Mouse (Mus musculus): ENCODE measurements around the gene Pgap3. TPM values are rescaled to one million over a fixed set of nuclear protein-coding genes. Genes with fewer than 3 reads are reported as not detected.

Gene Pgap3
- 17.6 and 22.3 TPM in 2 replicates for polyA plus RNA-seq (2015; fragmentation: Nextera tagmentation; extraction: Ambion mirVana)

- peak within 1 kb of the TSS; percentile 71 for H3K4me3 ChIP-seq (ENCODE audit: low read length)
- peak within 1 kb of the TSS; percentile 83 for H3K9ac ChIP-seq (replicated peaks; ENCODE audit: low read length)
- ATAC-seq (ENCODE audit: low FRiP score, low TSS enrichment): peak; percentile 85
- under 1% methylated on average over 40 of the region's 40 CpGs for WGBS
- no peaks in the 10 kb centered on the region for H3K9me3 ChIP-seq (ENCODE audit: low read length)
- no peaks in the 10 kb centered on the region for H3K36me3 ChIP-seq (ENCODE audit: insufficient read depth, low read length)
- H3K27ac ChIP-seq (ENCODE audit: low read length): peak within 1 kb of the TSS; percentile 99
- no peaks in the 10 kb centered on the region for H3K27me3 ChIP-seq (ENCODE audit: insufficient read depth, low read length)
- peaks cover 13% of the 10 kb centered on the region; the same call in 1 of the 2 replicates for H3K4me1 ChIP-seq (ENCODE audit: insufficient read depth, low read length)
- H3K4me2 ChIP-seq (replicated peaks; ENCODE audit: low read depth, low read length): peak within 1 kb of the TSS; percentile 82
Measured at GRCm38 (mm10) chr11:98400161-98400726, at the start of gene Pgap3. Gene Pgap3, minus strand, starts transcription at chr11:98400490.

- no peak overlapping the region; the same call in 1 of the 2 replicates for H3K9ac ChIP-seq (replicated peaks; ENCODE audit: low read length)
- H3K36me3 ChIP-seq (ENCODE audit: insufficient read depth, low read length): peaks cover 3% of the 10 kb centered on the region; the same call in 1 of the 2 replicates
- peak overlapping the region; percentile 55 for H3K4me2 ChIP-seq (replicated peaks; ENCODE audit: low read depth, low read length)
- WGBS: 63% methylated on average over 3 of the region's 3 CpGs
- H3K4me3 ChIP-seq (ENCODE audit: low read length): peak overlapping the region; percentile 47
- no peaks in the 10 kb centered on the region for H3K9me3 ChIP-seq (ENCODE audit: low read length)
- ATAC-seq (ENCODE audit: low FRiP score, low TSS enrichment): no peak
- 0 out of 2 replicates have a peak, but pooled peaks cover 4% of the 10 kb centered on the region for H3K27me3 ChIP-seq (ENCODE audit: insufficient read depth, low read length)
- peaks cover 14% of the 10 kb centered on the region for H3K4me1 ChIP-seq (ENCODE audit: insufficient read depth, low read length)
- peak overlapping the region; percentile 83; the same call in 1 of the 2 replicates for H3K27ac ChIP-seq (ENCODE audit: low read length)
Measured at GRCm38 (mm10) chr11:98449419-98449818, 49.1 kb upstream of the Pgap3 start.

DNA sequence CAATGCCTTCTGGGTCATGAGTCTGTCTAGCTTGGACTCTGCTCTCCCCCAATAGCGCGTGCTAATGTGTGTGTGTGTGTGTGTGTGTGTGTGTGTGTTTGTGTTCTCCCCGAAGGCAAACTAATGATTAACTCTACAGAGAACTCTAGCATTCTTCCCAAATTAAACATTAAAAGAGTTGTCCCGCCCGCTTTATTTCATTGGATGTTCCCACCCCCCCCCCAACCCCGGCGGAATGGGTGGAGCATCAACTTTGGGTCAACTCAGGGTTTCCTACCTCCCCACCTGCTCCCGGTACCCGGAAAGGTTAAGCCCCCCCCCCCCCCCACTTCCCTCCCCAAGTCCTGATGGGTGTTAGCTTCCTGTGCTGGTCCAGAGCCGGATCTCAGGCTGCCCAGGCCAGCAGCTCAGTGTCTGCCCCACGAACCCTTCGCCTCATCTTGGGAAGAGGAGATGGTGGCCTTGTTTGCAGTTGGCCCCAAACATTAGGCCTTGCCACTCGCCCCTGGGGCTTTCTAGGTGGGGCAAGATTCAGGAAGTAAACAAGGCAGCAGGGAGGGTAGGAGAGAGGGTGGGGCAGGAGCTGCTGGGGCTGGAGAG, 48.0 kb upstream of the Pgap3 start:
- H3K4me1 ChIP-seq (ENCODE audit: insufficient read depth, low read length): peaks cover 14% of the 10 kb centered on the region
- H3K9ac ChIP-seq (replicated peaks; ENCODE audit: low read length): peak overlapping the region; percentile 75; the same call in 1 of the 2 replicates
- H3K27ac ChIP-seq (ENCODE audit: low read length): peak overlapping the region; percentile 99
- WGBS: 29% methylated on average over 13 of the region's 13 CpGs
- peak overlapping the region; percentile 55 for H3K4me2 ChIP-seq (replicated peaks; ENCODE audit: low read depth, low read length)
- no peaks in the 10 kb centered on the region for H3K36me3 ChIP-seq (ENCODE audit: insufficient read depth, low read length)
- H3K27me3 ChIP-seq (ENCODE audit: insufficient read depth, low read length): 0 out of 2 replicates have a peak, but pooled peaks cover 4% of the 10 kb centered on the region
- peak; percentile 47; the same call in 1 of the 2 replicates for ATAC-seq (ENCODE audit: low FRiP score, low TSS enrichment)
- peak overlapping the region; percentile 56 for H3K4me3 ChIP-seq (ENCODE audit: low read length)
- H3K9me3 ChIP-seq (ENCODE audit: low read length): no peaks in the 10 kb centered on the region

DNA sequence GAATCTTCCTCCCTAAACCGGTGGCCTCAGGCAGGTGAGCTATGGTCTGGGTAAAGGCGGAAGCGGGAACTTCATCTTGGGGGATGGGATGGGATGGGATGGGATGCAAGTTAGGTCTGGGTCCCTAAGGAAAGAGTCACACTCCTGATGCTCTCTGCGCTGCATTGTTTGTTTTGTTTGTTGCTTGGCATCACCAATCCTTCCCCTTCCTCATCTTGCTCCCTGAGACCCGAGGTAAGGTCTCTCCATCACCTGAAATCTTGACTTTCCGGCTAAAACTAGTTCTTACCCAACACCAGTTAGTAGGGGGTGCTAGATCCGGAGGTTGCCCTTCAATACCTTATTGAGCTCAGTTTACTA, 47.2 kb upstream of the Pgap3 start:
- WGBS: 14% methylated on average over 7 of the region's 7 CpGs
- Histone ChIP-seq H3K4me2 (replicated peaks; ENCODE audit: low read depth, low read length) (peak overlapping the region; percentile 53), H3K9ac (replicated peaks; ENCODE audit: low read length) (peak overlapping the region; percentile 75), H3K4me3 (ENCODE audit: low read length) (peak overlapping the region; percentile 56), H3K27me3 (ENCODE audit: insufficient read depth, low read length) (0 out of 2 replicates have a peak, but pooled peaks cover 4% of the 10 kb centered on the region), H3K36me3 (ENCODE audit: insufficient read depth, low read length) (no peaks in the 10 kb centered on the region), H3K9me3 (ENCODE audit: low read length) (no peaks in the 10 kb centered on the region), H3K4me1 (ENCODE audit: insufficient read depth, low read length) (peaks cover 14% of the 10 kb centered on the region), H3K27ac (ENCODE audit: low read length) (peak overlapping the region; percentile 99)
- ATAC-seq (ENCODE audit: low FRiP score, low TSS enrichment): no peak

- Histone ChIP-seq H3K27me3 (ENCODE audit: insufficient read depth, low read length) (0 out of 2 replicates have a peak, but pooled peaks cover 4% of the 10 kb centered on the region), H3K4me3 (ENCODE audit: low read length) (peak overlapping the region; percentile 56), H3K9me3 (ENCODE audit: low read length) (no peaks in the 10 kb centered on the region; the same call in 1 of the 2 replicates), H3K36me3 (ENCODE audit: insufficient read depth, low read length) (no peaks in the 10 kb centered on the region), H3K4me1 (ENCODE audit: insufficient read depth, low read length) (peaks cover 14% of the 10 kb centered on the region), H3K9ac (replicated peaks; ENCODE audit: low read length) (peak overlapping the region; percentile 75), H3K27ac (ENCODE audit: low read length) (peak overlapping the region; percentile 99), H3K4me2 (replicated peaks; ENCODE audit: low read depth, low read length) (peak overlapping the region; percentile 53)
- ATAC-seq (ENCODE audit: low FRiP score, low TSS enrichment): peak; percentile 81
- 2% methylated on average over 32 of the region's 33 CpGs for WGBS
Measured at GRCm38 (mm10) chr11:98446562-98447474, 46.5 kb upstream of the Pgap3 start.

GRCm38 (mm10) chr11:98446213-98446561, 45.9 kb upstream of the Pgap3 start, which contains the start of gene Grb7:
Gene Grb7, plus strand, starts transcription at chr11:98446394.
- Histone ChIP-seq H3K4me3 (ENCODE audit: low read length) (peak within 1 kb of the TSS; percentile 56), H3K9me3 (ENCODE audit: low read length) (no peaks in the 10 kb centered on the region; the same call in 1 of the 2 replicates), H3K27ac (ENCODE audit: low read length) (peak within 1 kb of the TSS; percentile 99), H3K4me2 (replicated peaks; ENCODE audit: low read depth, low read length) (peak within 1 kb of the TSS; percentile 53), H3K4me1 (ENCODE audit: insufficient read depth, low read length) (peaks cover 14% of the 10 kb centered on the region), H3K9ac (replicated peaks; ENCODE audit: low read length) (peak within 1 kb of the TSS; percentile 75), H3K27me3 (ENCODE audit: insufficient read depth, low read length) (0 out of 2 replicates have a peak, but pooled peaks cover 4% of the 10 kb centered on the region), H3K36me3 (ENCODE audit: insufficient read depth, low read length) (no peaks in the 10 kb centered on the region)
- peak; percentile 36 for ATAC-seq (ENCODE audit: low FRiP score, low TSS enrichment)
- WGBS: 2% methylated on average over 5 of the region's 5 CpGs

DNA sequence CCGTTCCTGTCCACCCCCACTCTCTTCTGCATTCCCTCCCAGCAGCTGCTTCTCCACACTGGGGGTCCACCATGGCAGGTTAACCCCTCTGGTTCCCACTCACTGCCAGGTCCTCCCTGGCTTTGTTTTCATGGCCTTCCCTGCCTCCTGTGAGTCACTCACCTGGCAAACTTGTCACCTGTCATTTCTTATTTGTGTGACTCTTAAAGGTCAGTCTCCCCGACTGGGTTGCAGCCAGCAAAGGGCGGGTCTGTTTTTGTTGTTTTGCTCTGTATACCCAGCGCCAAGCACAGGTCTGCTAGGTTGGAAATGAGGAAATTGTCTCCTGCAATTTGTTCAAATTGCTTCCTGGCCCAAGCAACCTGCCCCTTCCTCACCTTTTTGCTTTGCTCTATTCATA, 45.4 kb upstream of the Pgap3 start:
- Histone ChIP-seq H3K4me3 (ENCODE audit: low read length) (no peak overlapping the region), H3K4me2 (replicated peaks; ENCODE audit: low read depth, low read length) (peak overlapping the region; percentile 53), H3K27ac (ENCODE audit: low read length) (peak overlapping the region; percentile 99), H3K27me3 (ENCODE audit: insufficient read depth, low read length) (0 out of 2 replicates have a peak, but pooled peaks cover 4% of the 10 kb centered on the region), H3K4me1 (ENCODE audit: insufficient read depth, low read length) (peaks cover 14% of the 10 kb centered on the region), H3K9ac (replicated peaks; ENCODE audit: low read length) (peak overlapping the region; percentile 48), H3K36me3 (ENCODE audit: insufficient read depth, low read length) (no peaks in the 10 kb centered on the region), H3K9me3 (ENCODE audit: low read length) (no peaks in the 10 kb centered on the region; the same call in 1 of the 2 replicates)
- 27% methylated on average over 4 of the region's 4 CpGs for WGBS
- ATAC-seq (ENCODE audit: low FRiP score, low TSS enrichment): no peak

DNA sequence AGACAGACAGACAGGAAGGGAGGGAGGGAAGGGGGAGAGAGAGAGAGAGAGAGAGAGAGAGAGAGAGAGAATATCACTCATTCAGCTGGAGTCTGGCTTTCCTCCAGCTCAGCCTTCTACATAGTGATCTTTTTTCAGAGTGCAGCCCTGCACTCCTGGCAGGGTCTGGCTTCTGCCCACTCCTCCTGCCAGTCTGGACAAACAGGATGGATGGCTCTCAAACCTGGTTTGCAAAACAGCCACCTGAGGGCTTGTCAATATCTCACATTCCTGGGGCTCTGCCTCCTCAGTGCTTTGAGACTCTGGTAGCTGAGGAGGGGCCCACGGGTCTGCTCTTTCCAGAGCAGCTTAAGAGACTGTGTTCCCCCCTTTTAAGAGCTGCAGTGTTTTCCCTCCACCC, 44.9 kb upstream of the Pgap3 start:
- WGBS: 32% methylated on average over 1 of the region's 1 CpGs
- H3K27ac ChIP-seq (ENCODE audit: low read length): peak overlapping the region; percentile 99
- H3K4me2 ChIP-seq (replicated peaks; ENCODE audit: low read depth, low read length): no peak overlapping the region; the same call in 1 of the 2 replicates
- no peak overlapping the region for H3K9ac ChIP-seq (replicated peaks; ENCODE audit: low read length)
- no peak for ATAC-seq (ENCODE audit: low FRiP score, low TSS enrichment)
- peaks cover 14% of the 10 kb centered on the region for H3K4me1 ChIP-seq (ENCODE audit: insufficient read depth, low read length)
- 0 out of 2 replicates have a peak, but pooled peaks cover 4% of the 10 kb centered on the region for H3K27me3 ChIP-seq (ENCODE audit: insufficient read depth, low read length)
- no peak overlapping the region for H3K4me3 ChIP-seq (ENCODE audit: low read length)
- no peaks in the 10 kb centered on the region; the same call in 1 of the 2 replicates for H3K9me3 ChIP-seq (ENCODE audit: low read length)
- no peaks in the 10 kb centered on the region for H3K36me3 ChIP-seq (ENCODE audit: insufficient read depth, low read length)

GRCm38 (mm10) chr11:98443688-98444087, 43.4 kb upstream of the Pgap3 start:
- no peak for ATAC-seq (ENCODE audit: low FRiP score, low TSS enrichment)
- 0 out of 2 replicates have a peak, but pooled peaks cover 4% of the 10 kb centered on the region for H3K27me3 ChIP-seq (ENCODE audit: insufficient read depth, low read length)
- peaks cover 12% of the 10 kb centered on the region for H3K4me1 ChIP-seq (ENCODE audit: insufficient read depth, low read length)
- H3K4me2 ChIP-seq (replicated peaks; ENCODE audit: low read depth, low read length): no peak overlapping the region
- no peaks in the 10 kb centered on the region for H3K36me3 ChIP-seq (ENCODE audit: insufficient read depth, low read length)
- 97% methylated on average over 1 of the region's 1 CpGs for WGBS
- no peaks in the 10 kb centered on the region; the same call in 1 of the 2 replicates for H3K9me3 ChIP-seq (ENCODE audit: low read length)
- H3K9ac ChIP-seq (replicated peaks; ENCODE audit: low read length): no peak overlapping the region
- no peak overlapping the region for H3K27ac ChIP-seq (ENCODE audit: low read length)
- no peak overlapping the region for H3K4me3 ChIP-seq (ENCODE audit: low read length)
